Mouse (Mus musculus): ENCODE measurements at regions not wholly inside any gene's neighbourhood (a gene's known extent, or its start where the extent isn't known, plus 50 kb on each side); places are given as distances from the start of the nearest gene placed in this dataset.
"Not testable (repeated sequence)": the region's sequence is repeated elsewhere in the genome, so short reads cannot be mapped to it uniquely, and the experiment has no call there.

GRCm38 (mm10) chr12:74825664-74826063 is 351.5 kb downstream of the Kcnh5 start:
- DNase-seq (ENCODE audit: low spot score in 2 of 2): no peak

DNA sequence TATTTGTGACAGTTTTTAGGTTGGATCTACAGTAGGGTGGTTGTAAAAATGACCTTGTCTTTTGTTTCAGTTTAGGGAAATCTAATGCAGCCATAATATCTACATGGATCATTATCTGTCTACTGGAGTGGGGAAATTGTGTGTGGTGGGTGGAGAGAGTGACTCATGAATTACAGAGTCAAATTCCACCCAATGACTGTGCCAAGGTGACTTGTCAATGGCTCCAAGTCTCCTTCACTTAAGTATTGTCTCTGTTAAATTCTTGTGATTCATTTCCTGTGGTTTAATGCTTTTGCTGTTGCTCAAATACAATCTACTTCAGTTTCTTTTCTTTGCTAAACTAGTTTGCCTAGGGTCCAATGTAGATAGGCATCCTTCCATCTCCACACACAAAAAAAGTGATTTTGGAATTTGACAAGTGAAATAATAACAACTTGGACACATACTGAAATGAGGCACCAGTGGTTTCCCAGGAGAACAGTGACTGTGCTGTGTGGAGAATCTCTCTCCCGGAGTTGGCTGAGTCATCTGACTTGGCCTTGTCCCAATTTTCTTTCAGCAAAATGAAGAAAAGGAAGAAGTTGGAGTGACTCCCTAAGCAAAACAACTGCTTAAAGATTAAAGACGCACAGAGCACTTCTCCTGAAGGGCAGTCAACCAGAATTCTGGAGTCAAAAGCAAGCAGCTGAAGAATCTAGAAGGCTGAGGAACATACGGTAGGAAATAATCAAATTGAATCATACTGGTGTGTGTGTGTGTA is 352.2 kb downstream of the Kcnh5 start:
- peak in 1 of 2 experiments; percentile 53 for DNase-seq (ENCODE audit: low spot score in 2 of 2)

DNA sequence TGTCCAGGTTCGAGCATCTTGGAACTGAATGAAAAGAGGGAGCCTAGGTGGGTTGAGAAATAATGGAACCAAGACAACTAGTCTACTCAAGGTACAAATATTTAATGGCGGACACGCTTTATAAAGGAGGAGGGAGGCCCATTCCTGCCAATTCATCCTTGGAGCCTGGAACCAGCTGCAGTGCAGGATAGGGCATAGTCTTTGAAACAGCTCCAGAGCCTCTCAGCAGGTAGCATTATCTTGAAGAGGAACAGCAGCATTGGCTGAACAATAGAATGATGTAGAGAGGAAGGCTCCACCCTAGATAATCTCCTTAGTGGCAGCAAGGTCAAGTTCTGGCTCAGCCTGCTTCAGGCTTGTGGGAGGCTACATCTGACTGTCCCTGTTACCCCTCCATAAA is 361.0 kb downstream of the Kcnh5 start:
- not testable (repeated sequence) for DNase-seq (ENCODE audit: low spot score in 2 of 2)

GRCm38 (mm10) chr12:74808571-74808970 is 368.6 kb downstream of the Kcnh5 start:
- DNase-seq (ENCODE audit: low spot score in 2 of 2): not testable (repeated sequence)

DNA sequence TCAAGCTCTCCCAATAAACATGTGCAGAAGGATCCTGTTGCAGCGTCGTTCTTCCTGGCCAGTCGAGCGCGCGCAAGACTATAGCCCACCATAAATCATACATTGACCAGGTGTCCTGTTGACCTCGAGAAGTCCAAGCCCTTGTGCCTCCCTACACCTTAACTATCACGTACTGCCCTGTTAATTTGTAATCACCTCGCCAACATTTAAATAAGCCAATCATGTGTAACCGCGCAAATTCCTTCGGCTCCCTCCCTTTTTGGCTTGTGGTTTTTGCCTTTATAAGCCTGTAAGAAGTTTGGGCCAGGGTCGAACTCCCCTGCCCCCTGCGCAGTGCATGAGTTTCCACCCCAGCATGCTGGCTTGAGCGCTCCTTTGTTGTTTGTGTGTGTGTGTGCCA is 369.2 kb downstream of the Kcnh5 start:
- DNase-seq (ENCODE audit: low spot score in 2 of 2): not testable (repeated sequence)

DNA sequence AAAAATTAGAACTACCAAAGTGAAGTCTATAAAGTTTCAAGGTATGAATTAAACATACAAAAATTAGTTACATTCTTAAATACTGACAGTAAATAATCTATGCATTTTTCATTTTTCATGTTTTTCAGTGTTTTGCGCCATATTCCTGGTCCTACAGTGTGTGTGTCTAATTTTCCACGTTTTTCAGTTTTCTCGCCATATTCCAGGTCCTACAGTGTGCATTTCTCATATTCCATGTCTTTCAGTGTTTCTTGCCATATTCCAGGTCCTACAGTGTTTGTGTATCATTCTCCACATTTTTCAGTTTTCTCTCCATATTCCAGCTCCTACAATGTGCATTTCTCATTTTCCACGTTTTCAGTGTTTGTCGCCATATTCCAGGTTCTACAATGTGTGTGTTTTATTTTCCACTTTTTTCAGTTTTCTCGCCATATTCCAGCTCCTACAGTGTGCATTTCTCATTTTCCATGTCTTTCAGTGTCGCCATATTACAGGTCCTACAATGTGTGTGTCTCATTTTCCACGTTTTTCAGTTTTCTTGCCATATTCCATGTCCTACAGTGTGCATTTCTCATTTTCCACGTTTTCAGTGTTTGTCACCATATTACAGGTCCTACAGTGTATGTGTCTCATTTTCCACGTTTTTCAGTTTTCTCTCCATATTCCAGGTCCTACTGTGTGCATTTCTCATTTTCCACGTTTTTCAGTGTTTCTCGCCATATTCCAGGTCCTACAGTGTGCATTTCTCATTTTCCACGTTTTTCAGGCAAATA is 373.2 kb downstream of the Kcnh5 start:
- peak; percentile 86 to 100 for DNase-seq (ENCODE audit: low spot score in 2 of 2)

DNA sequence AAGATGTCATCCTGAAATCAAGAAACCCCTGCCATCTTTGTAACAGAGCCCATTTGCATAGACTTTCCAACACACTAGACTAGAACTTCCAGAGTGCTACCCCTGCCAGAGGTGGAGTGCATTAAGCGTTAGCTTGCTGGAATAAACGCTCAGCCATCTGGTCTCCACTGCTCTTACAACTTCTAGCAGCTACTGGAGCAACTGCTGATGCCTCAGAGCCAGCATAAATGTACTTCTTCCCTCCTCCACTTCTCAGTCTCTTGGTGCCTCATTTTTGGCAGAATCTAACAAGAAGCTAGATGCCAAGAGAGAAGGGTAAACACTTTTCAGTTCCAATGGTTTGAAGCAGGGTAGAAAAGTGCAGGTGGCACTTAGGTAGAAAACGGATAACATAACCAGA is 385.1 kb downstream of the Kcnh5 start:
- no peak for DNase-seq (ENCODE audit: low spot score in 2 of 2)

DNA sequence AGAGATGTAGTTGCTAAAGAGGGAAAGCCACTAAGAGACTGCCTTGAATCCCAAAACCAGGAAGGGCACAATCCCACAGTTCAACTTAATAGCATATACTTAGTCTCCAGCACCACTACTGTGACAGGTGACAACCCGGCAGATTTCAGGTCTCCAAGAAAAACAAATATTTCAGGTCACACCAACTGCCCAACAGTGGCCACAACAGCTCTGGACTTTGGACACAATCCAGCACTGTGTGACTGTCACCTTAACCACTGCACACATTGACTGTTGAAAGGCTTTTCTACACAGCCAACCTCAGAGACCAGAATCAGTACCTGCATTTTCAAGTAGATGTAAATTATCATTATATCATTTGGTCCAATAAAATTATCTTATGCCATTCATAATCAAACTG is 414.8 kb downstream of the Kcnh5 start:
- DNase-seq (ENCODE audit: low spot score in 2 of 2): no peak

- no peak for DNase-seq (ENCODE audit: low spot score in 2 of 2)
Measured at GRCm38 (mm10) chr12:74745051-74745450, 428.9 kb upstream of the Gm11042 start.

DNA sequence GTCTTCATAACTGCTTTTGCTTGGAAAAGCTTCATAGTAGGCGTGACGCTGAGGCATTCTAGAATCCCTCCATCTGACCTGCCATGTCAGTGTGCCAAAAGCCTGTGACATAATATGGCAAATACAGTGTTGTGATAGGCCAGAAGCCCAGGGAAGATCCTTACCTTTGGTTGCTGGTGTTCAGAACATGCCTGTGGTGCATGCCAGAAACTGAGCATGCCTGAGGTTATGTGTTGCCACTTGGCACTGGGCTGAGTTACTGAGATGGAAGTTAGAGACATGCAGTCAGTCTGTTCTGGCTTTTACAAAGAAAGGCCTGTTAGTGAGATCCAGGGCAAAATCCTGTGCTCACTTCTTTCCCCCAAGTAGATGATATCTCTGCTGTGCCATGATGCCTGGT is 412.7 kb upstream of the Gm11042 start:
- no peak for DNase-seq (ENCODE audit: low spot score in 2 of 2)

- no peak for DNase-seq (ENCODE audit: low spot score in 2 of 2)
Measured at GRCm38 (mm10) chr12:74679149-74679548, 363.0 kb upstream of the Gm11042 start.

DNA sequence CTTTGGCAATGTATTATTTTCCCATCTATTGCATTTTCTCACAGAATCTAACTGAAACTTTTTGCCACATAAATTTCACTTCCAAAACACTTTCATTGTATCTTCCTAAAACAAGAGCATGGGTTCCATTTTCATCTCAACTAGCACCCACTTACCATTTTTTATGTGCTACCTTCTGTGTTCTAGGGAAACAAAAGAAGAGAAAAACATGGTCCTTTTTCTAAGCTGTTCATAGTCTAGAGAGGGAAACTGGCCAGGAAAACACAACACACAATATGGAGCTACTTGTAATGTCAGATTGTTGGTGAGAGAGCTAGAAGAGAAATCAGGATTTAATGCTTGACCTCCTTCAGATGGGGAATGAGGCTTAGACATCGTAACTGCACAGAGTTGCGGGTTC is 361.6 kb upstream of the Gm11042 start:
- no peak for DNase-seq (ENCODE audit: low spot score in 2 of 2)

GRCm38 (mm10) chr12:74658406-74658805 is 342.2 kb upstream of the Gm11042 start:
- no peak for DNase-seq (ENCODE audit: low spot score in 2 of 2)

DNA sequence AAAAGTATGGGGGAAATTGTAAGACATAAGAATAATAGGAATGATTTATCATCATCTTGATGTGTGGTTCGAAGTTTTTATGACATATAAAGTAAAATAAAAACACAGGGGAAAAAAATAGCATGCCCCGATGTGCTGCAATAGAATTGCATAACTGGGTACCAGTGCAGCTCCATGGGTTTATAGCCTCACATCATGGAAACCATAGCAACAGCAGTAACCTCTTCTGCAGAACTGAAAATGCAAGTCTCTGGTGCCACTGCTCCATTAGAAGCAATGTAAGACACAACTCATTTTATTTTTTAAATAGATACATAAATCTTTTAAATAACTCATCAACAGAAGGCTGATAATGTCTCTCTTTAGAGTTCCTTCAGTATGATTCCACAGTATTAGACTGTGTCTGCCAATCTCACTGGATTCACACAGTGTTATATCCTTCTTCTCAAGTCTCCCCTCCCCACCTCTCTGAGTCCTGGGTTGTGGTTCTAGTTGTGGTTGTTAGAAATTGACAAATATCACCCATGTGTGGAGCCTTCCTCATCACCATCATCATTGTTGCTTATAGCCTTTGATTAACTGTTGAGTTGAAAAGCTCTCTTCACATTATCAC is 340.9 kb upstream of the Gm11042 start:
- DNase-seq (ENCODE audit: low spot score in 2 of 2): no peak

GRCm38 (mm10) chr12:74651256-74651655 is 335.1 kb upstream of the Gm11042 start:
- DNase-seq (ENCODE audit: low spot score in 2 of 2): no peak

- no peak for DNase-seq (ENCODE audit: low spot score in 2 of 2)
Measured at GRCm38 (mm10) chr12:74632827-74633226, 316.6 kb upstream of the Gm11042 start.

DNA sequence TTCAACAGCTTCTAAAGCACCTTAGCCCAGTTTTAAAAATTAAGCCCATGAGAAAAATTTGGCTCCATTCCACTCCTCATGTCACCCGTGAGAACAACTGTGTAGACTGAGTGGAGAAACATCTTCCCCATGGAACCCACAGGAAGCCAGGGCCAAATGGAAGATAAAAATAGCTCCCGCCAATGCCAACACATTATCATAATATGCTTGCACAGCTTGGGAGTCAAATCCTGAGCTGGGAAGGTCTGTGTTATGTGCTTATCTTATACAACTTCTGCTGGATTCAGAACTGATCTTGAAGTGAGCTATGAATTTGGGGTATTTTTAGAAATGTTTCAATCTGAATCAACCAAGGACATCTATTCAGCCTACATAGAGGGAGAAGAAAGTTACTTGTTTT is 279.0 kb upstream of the Gm11042 start:
- no peak for DNase-seq (ENCODE audit: low spot score in 2 of 2)

DNA sequence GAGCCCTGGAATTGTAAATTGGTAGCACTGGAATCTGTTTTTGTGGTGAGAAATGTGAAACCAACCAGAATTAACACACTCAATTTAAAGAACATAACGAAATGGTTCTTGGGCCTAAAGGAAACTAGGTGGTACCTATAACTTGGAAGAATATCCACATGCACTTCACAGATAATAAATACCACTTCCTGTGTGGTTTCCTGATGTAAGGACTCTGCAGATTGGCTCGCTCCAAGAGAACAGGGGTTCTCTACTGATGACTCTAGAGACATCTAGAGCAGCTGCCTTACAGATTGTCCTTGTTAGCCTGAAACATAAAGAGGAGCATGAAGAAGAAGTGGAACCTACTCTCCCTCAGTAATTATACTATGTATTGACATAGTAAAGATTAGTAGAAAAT is 238.4 kb upstream of the Gm11042 start:
- no peak for DNase-seq (ENCODE audit: low spot score in 2 of 2)

- no peak for DNase-seq (ENCODE audit: low spot score in 2 of 2)
Measured at GRCm38 (mm10) chr12:74544172-74544571, 228.0 kb upstream of the Gm11042 start.

DNA sequence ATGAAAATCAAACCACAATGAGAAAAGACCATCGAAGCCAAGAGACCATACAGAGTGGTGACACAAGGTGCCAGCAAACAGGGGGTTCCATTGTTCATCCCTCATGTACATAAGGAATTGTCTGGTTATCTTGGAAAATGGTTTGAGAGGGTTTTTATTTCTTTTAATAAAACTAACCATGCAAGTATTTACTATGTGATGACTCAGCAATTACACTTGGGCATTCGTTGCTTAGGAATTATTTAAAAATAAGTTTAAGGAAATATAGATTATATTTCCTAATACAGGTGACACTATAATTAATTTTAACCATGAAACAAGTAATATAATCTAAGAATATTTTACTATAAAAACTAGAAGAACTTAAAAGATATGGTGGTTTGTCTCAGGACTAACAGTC is 218.7 kb upstream of the Gm11042 start:
- DNase-seq (ENCODE audit: low spot score in 2 of 2): no peak

DNA sequence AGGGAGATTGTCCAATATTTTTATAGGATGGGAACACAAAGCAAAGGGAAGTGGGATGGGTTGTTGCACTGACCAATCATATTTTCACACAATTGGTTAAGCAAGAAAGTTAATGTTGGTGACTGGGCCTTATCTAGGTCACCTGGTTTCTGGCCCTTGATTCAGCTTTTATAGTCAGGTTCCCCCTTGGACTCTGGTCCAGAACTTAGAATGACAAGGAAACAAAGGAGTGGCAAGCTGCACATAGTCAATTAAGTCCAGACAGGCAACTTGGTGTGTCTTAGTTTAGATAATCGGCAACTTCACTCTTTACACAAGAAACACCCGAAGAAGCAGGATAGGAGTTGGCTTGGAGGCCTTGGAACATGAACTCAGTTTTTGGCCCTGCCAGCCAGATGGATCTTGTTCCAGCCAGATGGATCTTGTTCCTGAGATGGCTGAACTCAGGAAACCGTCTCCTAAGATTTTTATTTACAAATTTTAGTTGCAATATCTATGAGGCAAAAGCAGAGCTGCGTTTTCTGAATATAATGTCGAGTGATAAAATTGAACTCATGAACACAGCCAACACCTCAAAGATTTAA is 212.9 kb upstream of the Gm11042 start:
- DNase-seq (ENCODE audit: low spot score in 2 of 2): no peak

DNA sequence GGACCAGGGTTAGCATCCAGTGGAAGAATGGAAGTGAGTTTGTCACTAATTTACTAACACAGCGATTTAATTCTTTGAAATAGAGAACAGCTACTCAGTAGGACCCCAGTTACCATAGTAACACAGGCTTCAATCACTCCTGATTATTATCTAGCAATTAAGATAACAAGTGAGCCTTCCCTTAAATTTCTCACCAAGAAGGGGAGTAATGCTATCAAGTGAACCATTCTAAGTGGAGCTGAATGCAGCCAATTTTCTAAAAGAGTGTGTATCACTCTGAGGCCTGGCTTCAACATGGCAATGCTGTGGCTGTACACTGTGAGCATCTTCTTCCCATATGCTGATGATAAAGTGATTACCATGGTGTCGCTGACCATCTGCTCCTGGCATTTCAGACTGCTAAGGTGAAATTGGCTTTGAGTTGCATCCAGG is 211.0 kb upstream of the Gm11042 start:
- DNase-seq (ENCODE audit: low spot score in 2 of 2): no peak

Data from gastrocnemius, postnatal 4 days (tissue).